Mouse (Mus musculus): ENCODE data around the gene Timm8b. TPM values are rescaled to one million over a fixed set of nuclear protein-coding genes. Genes with fewer than 3 reads are reported as not detected.

Timm8b gene
- polyA plus RNA-seq, 1 experiment: 302 TPM

- TF ChIP-seq POLR2A (IDR thresholded peaks at IDR 0.05; ENCODE audit: borderline replicate concordance, extremely low read depth, insufficient read depth, insufficient read length, poor library complexity, severe bottlenecking) (no peak), CTCF (IDR thresholded peaks at IDR 0.05; ENCODE audit: borderline replicate concordance, extremely low read depth, insufficient read depth, insufficient read length) (no peak)
Measured at GRCm38 (mm10) chr9:50569599-50570525, 33.8 kb upstream of the Timm8b start.

GRCm38 (mm10) chr9:50580370-50580769, 23.3 kb upstream of the Timm8b start:
- TF ChIP-seq POLR2A (IDR thresholded peaks at IDR 0.05; ENCODE audit: borderline replicate concordance, extremely low read depth, insufficient read depth, insufficient read length, poor library complexity, severe bottlenecking) (no peak), CTCF (IDR thresholded peaks at IDR 0.05; ENCODE audit: borderline replicate concordance, extremely low read depth, insufficient read depth, insufficient read length) (no peak)
- no peak for DNase-seq (ENCODE audit: low read depth)

More at GRCm38 (mm10) chr9:50569599-50570525, 33.8 kb upstream of the Timm8b start:
- DNase-seq (ENCODE audit: low read depth): no peak

- no peak for DNase-seq (ENCODE audit: low read depth)
- TF ChIP-seq POLR2A (IDR thresholded peaks at IDR 0.05; ENCODE audit: borderline replicate concordance, extremely low read depth, insufficient read depth, insufficient read length, poor library complexity, severe bottlenecking) (no peak), CTCF (IDR thresholded peaks at IDR 0.05; ENCODE audit: borderline replicate concordance, extremely low read depth, insufficient read depth, insufficient read length) (no peak)
Measured at GRCm38 (mm10) chr9:50585145-50585818, 18.4 kb upstream of the Timm8b start.

DNA sequence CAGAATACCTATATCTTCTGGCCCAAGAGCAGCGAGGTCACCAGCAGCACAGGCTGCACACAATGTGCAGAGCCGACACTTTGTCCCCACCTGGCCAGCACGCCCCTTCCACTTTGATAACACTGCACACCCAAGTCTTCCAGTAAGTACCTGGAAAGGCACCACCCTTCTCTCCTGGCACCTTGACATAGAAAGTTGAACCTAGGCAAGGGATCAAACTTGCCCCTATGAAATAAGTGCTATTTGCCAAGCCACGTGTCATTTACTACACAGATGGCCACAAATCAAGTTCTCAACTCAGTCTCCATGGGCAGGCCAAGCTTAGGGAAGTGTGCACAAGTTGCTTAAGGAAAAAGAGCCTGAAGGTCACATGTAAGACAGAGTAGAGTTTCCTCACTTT, 16.8 kb upstream of the Timm8b start:
- TF ChIP-seq CTCF (IDR thresholded peaks at IDR 0.05; ENCODE audit: borderline replicate concordance, extremely low read depth, insufficient read depth, insufficient read length) (no peak), POLR2A (IDR thresholded peaks at IDR 0.05; ENCODE audit: borderline replicate concordance, extremely low read depth, insufficient read depth, insufficient read length, poor library complexity, severe bottlenecking) (no peak)
- no peak for DNase-seq (ENCODE audit: low read depth)

DNA sequence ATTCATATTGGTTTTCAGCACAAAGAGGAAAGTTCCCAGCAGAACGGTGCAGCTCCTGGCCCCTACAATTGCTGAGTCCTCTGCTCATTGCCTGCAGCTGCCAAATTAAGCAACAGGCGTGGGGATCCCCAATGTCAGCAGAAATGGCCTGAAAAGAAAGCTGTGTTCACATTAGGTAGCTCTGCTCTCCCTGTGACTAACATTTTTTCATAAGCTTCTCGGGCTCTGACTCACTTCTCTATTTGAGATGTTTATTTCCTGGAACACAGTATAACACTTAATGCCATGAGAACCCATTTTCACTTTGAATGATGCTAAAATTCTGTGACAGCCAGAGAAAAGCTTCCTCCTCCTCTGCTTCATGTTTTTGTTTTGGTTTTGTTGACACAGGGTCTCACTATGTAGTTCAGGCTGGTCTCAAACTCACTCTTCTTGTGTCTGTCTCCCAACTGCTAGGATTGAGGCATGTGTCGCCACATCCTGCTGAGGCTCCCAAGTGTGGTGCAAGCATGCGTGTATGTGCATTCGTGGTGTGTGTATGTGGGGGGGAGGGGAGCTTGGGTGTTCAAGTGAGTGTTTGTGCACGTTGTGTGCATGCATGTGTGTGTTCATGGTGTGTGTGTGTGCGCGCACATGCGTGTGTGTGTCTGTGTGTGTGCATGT, 12.7 kb upstream of the Timm8b start:
- no peak for DNase-seq (ENCODE audit: low read depth)
- no peak for TF ChIP-seq POLR2A (IDR thresholded peaks at IDR 0.05; ENCODE audit: borderline replicate concordance, extremely low read depth, insufficient read depth, insufficient read length, poor library complexity, severe bottlenecking)
- no peak for TF ChIP-seq CTCF (IDR thresholded peaks at IDR 0.05; ENCODE audit: borderline replicate concordance, extremely low read depth, insufficient read depth, insufficient read length)

GRCm38 (mm10) chr9:50592955-50593354, 10.8 kb upstream of the Timm8b start:
- TF ChIP-seq CTCF (IDR thresholded peaks at IDR 0.05; ENCODE audit: borderline replicate concordance, extremely low read depth, insufficient read depth, insufficient read length) (no peak), POLR2A (IDR thresholded peaks at IDR 0.05; ENCODE audit: borderline replicate concordance, extremely low read depth, insufficient read depth, insufficient read length, poor library complexity, severe bottlenecking) (no peak)

GRCm38 (mm10) chr9:50593544-50593943, 10.2 kb upstream of the Timm8b start:
- DNase-seq (ENCODE audit: low read depth): peak; percentile 30
- TF ChIP-seq CTCF (IDR thresholded peaks at IDR 0.05; ENCODE audit: borderline replicate concordance, extremely low read depth, insufficient read depth, insufficient read length): peak; percentile 45; the same call in 1 of the 2 replicates
- TF ChIP-seq POLR2A (IDR thresholded peaks at IDR 0.05; ENCODE audit: borderline replicate concordance, extremely low read depth, insufficient read depth, insufficient read length, poor library complexity, severe bottlenecking): no peak

More at GRCm38 (mm10) chr9:50592955-50593354, 10.8 kb upstream of the Timm8b start:
- no peak for DNase-seq (ENCODE audit: low read depth)

- TF ChIP-seq CTCF (IDR thresholded peaks at IDR 0.05; ENCODE audit: borderline replicate concordance, extremely low read depth, insufficient read depth, insufficient read length): no peak
- no peak for TF ChIP-seq POLR2A (IDR thresholded peaks at IDR 0.05; ENCODE audit: borderline replicate concordance, extremely low read depth, insufficient read depth, insufficient read length, poor library complexity, severe bottlenecking)
- no peak for DNase-seq (ENCODE audit: low read depth)
Measured at GRCm38 (mm10) chr9:50594794-50595417, 8.8 kb upstream of the Timm8b start.

DNA sequence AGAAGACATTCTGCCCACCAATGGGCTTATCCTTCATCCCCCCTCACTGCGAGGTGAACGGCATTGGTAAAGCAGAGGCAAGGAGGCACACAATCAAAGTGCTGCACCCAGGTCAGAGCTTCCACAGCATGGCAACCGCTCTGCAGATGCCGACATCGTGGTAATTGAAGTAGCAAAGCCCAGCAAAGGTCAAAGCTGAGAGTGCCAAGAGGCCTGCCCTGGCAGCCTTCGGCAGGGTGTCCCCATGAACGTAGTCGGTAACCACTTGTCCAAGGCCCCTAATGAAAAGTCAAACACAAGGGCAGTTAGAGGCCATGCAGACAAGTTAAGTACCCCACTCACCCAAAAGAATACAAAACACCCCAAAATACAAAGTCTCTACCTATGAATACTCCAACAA, 6.7 kb upstream of the Timm8b start:
- no peak for DNase-seq (ENCODE audit: low read depth)
- TF ChIP-seq POLR2A (IDR thresholded peaks at IDR 0.05; ENCODE audit: borderline replicate concordance, extremely low read depth, insufficient read depth, insufficient read length, poor library complexity, severe bottlenecking) (no peak), CTCF (IDR thresholded peaks at IDR 0.05; ENCODE audit: borderline replicate concordance, extremely low read depth, insufficient read depth, insufficient read length) (no peak)

DNA sequence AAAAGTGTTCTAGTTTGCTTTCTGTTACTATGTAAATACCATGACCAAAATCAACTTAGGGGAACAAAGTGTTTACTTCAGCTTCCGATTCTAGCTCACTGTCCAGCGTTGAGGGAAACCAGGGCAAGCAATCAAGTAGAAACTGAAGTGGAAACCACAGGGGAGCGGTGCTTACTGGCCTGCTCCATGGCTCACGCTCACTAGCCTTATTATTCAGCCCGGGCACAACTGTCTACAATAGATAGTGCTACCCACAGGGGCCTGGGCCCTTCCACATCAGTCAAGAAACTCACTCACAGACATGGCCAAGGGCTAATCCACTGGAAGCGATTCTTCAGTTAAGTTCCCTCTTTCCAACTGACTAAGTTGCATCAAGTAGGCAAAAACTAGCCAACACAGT, 2.2 kb upstream of the Timm8b start:
- TF ChIP-seq POLR2A (IDR thresholded peaks at IDR 0.05; ENCODE audit: borderline replicate concordance, extremely low read depth, insufficient read depth, insufficient read length, poor library complexity, severe bottlenecking) (no peak), CTCF (IDR thresholded peaks at IDR 0.05; ENCODE audit: borderline replicate concordance, extremely low read depth, insufficient read depth, insufficient read length) (no peak)

More for the DNA sequence above, 2.2 kb upstream of the Timm8b start:
- DNase-seq (ENCODE audit: low read depth): no peak
